Mouse (Mus musculus): ENCODE measurements around the gene Tas2r135.

Tas2r135 gene

DNA sequence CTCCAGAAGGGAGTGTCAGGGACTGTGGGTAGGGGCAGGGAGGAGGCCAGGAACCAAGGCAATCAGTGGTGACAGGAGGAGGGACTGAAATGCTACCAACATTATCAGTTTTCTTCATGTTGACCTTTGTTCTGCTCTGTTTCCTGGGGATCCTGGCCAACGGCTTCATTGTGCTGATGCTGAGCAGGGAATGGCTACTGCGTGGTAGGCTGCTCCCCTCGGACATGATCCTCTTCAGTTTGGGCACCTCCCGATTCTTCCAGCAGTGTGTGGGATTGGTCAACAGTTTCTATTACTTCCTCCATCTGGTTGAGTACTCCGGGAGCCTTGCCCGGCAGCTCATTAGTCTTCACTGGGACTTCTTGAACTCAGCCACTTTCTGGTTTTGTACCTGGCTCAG, 29.2 kb downstream of the Tas2r135 start, which contains the start of gene Tas2r126:
Gene Tas2r126 (plus strand): TSS at position 90 of the 400 bp plus-strand sequence.
- DNase-seq (ENCODE audit: low spot score), result no peak

DNA sequence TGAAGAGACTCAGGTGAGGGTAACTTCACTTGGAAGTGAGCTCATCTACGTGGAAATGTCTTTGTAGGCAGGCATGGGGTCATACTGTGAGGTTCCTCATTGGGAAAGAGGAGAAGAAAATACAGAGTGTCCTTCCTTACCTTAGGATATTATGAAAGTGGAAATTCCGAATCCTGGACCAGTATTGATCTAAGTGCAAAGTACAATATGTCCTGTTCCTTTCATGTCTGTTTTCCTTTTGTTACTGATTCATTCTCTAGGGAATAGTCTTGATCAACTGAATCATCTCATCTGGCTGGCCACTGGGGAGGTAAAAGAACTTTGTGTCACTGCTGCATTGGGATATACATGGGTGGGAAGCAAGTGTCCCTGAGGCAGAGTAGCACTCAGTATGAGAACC, 30.3 kb downstream of the Tas2r135 start:
- DNase-seq (ENCODE audit: low spot score), result no peak

DNA sequence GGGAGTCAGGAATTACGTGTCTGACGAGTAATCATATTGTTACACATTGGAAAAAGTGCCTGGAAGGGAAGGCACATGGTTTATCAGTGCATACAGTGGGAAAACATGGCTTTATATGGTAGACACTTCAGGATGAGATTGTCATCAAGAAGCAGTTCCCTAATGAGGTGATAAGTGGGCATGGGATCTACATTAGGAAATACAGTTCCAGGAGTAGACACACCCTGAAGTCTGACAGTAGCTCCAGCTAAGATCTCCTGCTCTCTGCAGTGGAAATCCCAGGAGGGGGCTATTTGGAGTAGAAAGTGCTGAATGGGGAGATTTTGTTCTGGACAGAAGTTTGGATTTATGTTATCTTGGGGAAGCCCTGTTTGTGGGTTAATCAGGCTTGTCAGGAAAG, 36.2 kb downstream of the Tas2r135 start:
- DNase-seq (ENCODE audit: low spot score), result no peak

DNA sequence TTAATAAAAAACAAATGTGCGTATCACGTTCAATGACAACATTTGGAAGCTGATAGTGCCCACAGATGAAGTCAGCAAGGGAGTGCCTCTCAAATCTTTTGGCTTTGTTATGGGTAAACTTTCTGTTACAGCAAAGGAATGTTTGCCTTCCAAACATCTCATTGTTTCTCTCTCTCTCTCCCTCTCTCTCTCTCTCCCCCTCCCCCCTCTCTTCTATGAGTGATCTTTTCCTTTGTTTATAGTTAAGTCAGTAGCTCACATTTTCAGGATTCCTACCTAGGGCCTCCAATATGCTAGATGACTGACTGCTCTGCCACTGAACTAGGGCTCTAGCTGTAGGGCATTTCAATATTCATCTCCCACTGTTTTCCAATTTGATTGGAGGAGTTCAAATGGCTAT, 39.3 kb downstream of the Tas2r135 start:
- DNase-seq (ENCODE audit: low spot score), result no peak

DNA sequence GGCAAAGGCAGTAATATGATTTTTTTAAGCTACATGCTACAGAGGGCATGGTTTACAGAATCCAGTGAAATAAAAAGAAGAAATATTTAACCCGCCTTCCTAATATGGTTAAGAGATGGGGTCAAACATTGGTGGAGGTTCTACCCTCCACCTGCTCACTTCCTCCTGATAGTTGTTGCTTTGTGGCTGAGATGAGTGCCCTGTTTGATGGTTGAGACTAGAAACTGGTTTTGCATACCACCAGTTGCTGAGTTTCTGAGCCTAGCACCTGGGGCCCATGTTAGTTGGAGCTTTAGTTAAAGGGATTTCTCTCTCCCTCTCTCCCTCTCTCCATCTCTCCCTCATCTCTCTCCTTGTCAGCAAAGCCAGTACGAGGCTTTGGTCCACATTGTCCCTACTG, 42.1 kb downstream of the Tas2r135 start:
- DNase-seq (ENCODE audit: low spot score), result no peak

Data from spleen, adult 12 weeks (tissue).